Comparison of ENCODE assay signal across 19 mouse cellular contexts in the genomic region with DNA sequence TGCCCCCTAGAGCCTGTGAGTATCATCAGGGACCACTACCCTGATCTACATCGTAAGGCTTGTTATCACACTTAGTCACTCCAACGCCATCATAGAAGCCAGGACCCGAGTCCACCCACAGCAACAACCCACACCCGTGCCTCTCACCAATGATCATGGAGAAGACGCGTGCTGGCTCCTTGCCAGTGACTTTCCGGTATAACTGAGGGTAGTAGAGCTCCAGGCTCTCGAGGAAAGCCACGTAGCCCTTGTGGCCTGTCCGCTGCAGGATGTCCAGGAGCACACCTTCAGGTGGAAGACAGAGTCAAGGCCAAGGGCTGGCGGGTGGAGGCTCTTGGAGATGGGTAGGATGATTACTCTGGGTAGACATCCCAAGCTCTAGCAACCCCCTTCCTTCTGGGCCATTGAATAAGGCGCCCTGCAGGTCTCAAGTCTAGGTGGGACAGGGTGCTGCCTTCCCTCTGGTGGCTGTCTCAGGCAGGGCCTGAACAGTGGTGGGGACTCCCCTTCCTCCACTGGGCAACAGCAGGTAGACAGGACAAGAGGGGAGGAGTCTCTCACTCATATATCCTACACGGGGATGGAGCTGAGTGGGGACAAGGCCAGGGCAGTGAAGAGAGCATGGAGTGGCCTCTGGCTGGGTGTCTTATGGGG. TPM values are rescaled to one million over a fixed set of nuclear protein-coding genes. Genes with fewer than 3 reads are reported as not detected.
DNase-seq lines count a peak whose midpoint lies in the region; ATAC-seq and TF ChIP-seq lines count a peak whose summit lies in the region.
"Had no signal": no experiment of that assay in that cellular context is flagged by ENCODE, and none has a peak within 500 bp of the region (broad histone marks: within the 10 kb centered on the region; RNA-seq: fewer than 3 reads in every experiment).

No protein-coding gene starts in this region.

- H3K4me3 ChIP-seq in heart, embryonic 11.5 days (ENCODE audit: low read depth, low read length) = no peak overlapping the region
- H3K4me3 ChIP-seq in liver, embryonic 12.5 days = no peak overlapping the region
- no peak overlapping the region for H3K4me3 ChIP-seq in liver, postnatal 0 days (ENCODE audit: low read depth, low read length)
- no peak overlapping the region for H3K4me3 ChIP-seq in neural tube, embryonic 14.5 days (ENCODE audit: low read depth, low read length)
- H3K4me3 ChIP-seq: forebrain, embryonic 13.5 days; hindbrain, embryonic 12.5 days; limb, embryonic 12.5 days; neural tube, embryonic 13.5 days had no signal

- DNase-seq in heart, adult 8-10 months (ENCODE audit: low spot score) = no peak
- DNase-seq in liver, postnatal 0 days = no peak
- DNase-seq in neural tube, embryonic 10.5 days (ENCODE audit: extremely low spot score, low spot score) = no peak
- DNase-seq in left cerebral cortex, adult 8-10 months (ENCODE audit: low spot score in 2 of 2) = no peak
- DNase-seq: adrenal gland, adult 2 months; B cell, adult 2 months; cerebellum, adult 18-20 months; gastrocnemius, postnatal 36 days; kidney, adult 2 months; kidney, postnatal 14 days; layer of hippocampus, postnatal 36 days had no signal

- H3K9me3 ChIP-seq in heart, embryonic 11.5 days (replicated peaks; ENCODE audit: control insufficient read depth, low read length) = no peaks in the 10 kb centered on the region
- H3K9me3 ChIP-seq in liver, embryonic 12.5 days (replicated peaks) = no peaks in the 10 kb centered on the region
- H3K9me3 ChIP-seq in liver, postnatal 0 days (ENCODE audit: low read length) = no peaks in the 10 kb centered on the region
- H3K9me3 ChIP-seq in neural tube, embryonic 14.5 days (ENCODE audit: control insufficient read depth, low read length) = no peaks in the 10 kb centered on the region
- H3K9me3 ChIP-seq: forebrain, embryonic 13.5 days; hindbrain, embryonic 12.5 days; limb, embryonic 12.5 days; neural tube, embryonic 13.5 days had no signal

- WGBS in heart, embryonic 11.5 days (ENCODE audit: insufficient replicate concordance) = 78% methylated on average over 13 of the region's 13 CpGs
- WGBS in liver, embryonic 12.5 days (ENCODE audit: insufficient replicate concordance) = 75% methylated on average over 13 of the region's 13 CpGs
- WGBS in liver, postnatal 0 days (ENCODE audit: insufficient replicate concordance) = 78% methylated on average over 13 of the region's 13 CpGs
- 91% methylated on average over 13 of the region's 13 CpGs for WGBS in neural tube, embryonic 14.5 days

- no peaks in the 10 kb centered on the region for H3K27me3 ChIP-seq in heart, embryonic 11.5 days (ENCODE audit: control insufficient read depth, insufficient read depth, low read length)
- no peaks in the 10 kb centered on the region for H3K27me3 ChIP-seq in liver, embryonic 12.5 days (replicated peaks)
- H3K27me3 ChIP-seq in liver, postnatal 0 days (ENCODE audit: insufficient read depth, low read length) = no peaks in the 10 kb centered on the region
- H3K27me3 ChIP-seq in neural tube, embryonic 14.5 days (ENCODE audit: control insufficient read depth, insufficient read depth, low read length) = no peaks in the 10 kb centered on the region
- H3K27me3 ChIP-seq: forebrain, embryonic 13.5 days; hindbrain, embryonic 12.5 days; limb, embryonic 12.5 days; neural tube, embryonic 13.5 days had no signal

- no peaks in the 10 kb centered on the region for H3K36me3 ChIP-seq in heart, embryonic 11.5 days (ENCODE audit: control insufficient read depth, insufficient read depth, low read length)
- peaks cover 15% of the 10 kb centered on the region for H3K36me3 ChIP-seq in liver, embryonic 12.5 days
- H3K36me3 ChIP-seq in liver, postnatal 0 days (replicated peaks; ENCODE audit: insufficient read depth, low read length) = peaks cover 4% of the 10 kb centered on the region
- H3K36me3 ChIP-seq in neural tube, embryonic 14.5 days (ENCODE audit: control insufficient read depth, insufficient read depth, low read length) = no peaks in the 10 kb centered on the region

- H3K4me1 ChIP-seq in heart, embryonic 11.5 days (ENCODE audit: control insufficient read depth, insufficient read depth, low read length) = no peaks in the 10 kb centered on the region
- 0 out of 2 replicates have a peak, but pooled peaks cover 4% of the 10 kb centered on the region for H3K4me1 ChIP-seq in liver, embryonic 12.5 days
- H3K4me1 ChIP-seq in liver, postnatal 0 days (ENCODE audit: insufficient read depth) = no peaks in the 10 kb centered on the region
- H3K4me1 ChIP-seq in neural tube, embryonic 14.5 days (ENCODE audit: control insufficient read depth, insufficient read depth, low read length) = 0 out of 2 replicates have a peak, but pooled peaks cover under 1% of the 10 kb centered on the region
- H3K4me1 ChIP-seq: forebrain, embryonic 13.5 days; limb, embryonic 12.5 days; neural tube, embryonic 13.5 days had no signal

- H3K9ac ChIP-seq in heart, embryonic 11.5 days (ENCODE audit: low read depth, low read length) = no peak overlapping the region
- no peak overlapping the region for H3K9ac ChIP-seq in liver, embryonic 12.5 days
- no peak overlapping the region for H3K9ac ChIP-seq in liver, postnatal 0 days (replicated peaks)
- H3K9ac ChIP-seq in neural tube, embryonic 14.5 days (replicated peaks; ENCODE audit: low read depth, low read length) = no peak overlapping the region
- H3K9ac ChIP-seq: forebrain, embryonic 13.5 days; hindbrain, embryonic 12.5 days; limb, embryonic 12.5 days; neural tube, embryonic 13.5 days had no signal

- ATAC-seq in heart, embryonic 11.5 days (replicated peaks; ENCODE audit: insufficient number of reproducible peaks, low FRiP score, low TSS enrichment) = 0 out of 2 replicates have a peak, but pooled peaks have one; percentile 24
- peak; percentile 10; the same call in 1 of the 2 replicates for ATAC-seq in liver, embryonic 12.5 days
- no peak for ATAC-seq in liver, postnatal 0 days
- 0 out of 2 replicates have a peak, but pooled peaks have one; percentile 10 for ATAC-seq in neural tube, embryonic 14.5 days (ENCODE audit: low read depth)
- ATAC-seq: forebrain, embryonic 13.5 days; lung, postnatal 0 days had no signal

- no peak overlapping the region for H3K4me2 ChIP-seq in heart, embryonic 11.5 days
- H3K4me2 ChIP-seq in liver, embryonic 12.5 days = no peak overlapping the region
- no peak overlapping the region for H3K4me2 ChIP-seq in liver, postnatal 0 days (ENCODE audit: low read depth, low read length)
- H3K4me2 ChIP-seq in neural tube, embryonic 14.5 days (ENCODE audit: low read depth, low read length) = no peak overlapping the region
- H3K4me2 ChIP-seq: forebrain, embryonic 13.5 days; hindbrain, embryonic 12.5 days; limb, embryonic 12.5 days; neural tube, embryonic 13.5 days had no signal

- TF ChIP-seq CTCF in liver, postnatal 0 days (IDR thresholded peaks at IDR 0.05; ENCODE audit: low read depth) = no peak

- no peak for TF ChIP-seq EP300 in liver, postnatal 0 days (IDR thresholded peaks at IDR 0.05; ENCODE audit: low read depth)

- H3K27ac ChIP-seq in heart, embryonic 11.5 days (ENCODE audit: low read depth, low read length) = no peak overlapping the region
- no peak overlapping the region for H3K27ac ChIP-seq in liver, embryonic 12.5 days
- no peak overlapping the region for H3K27ac ChIP-seq in liver, postnatal 0 days (ENCODE audit: low read depth)
- no peak overlapping the region for H3K27ac ChIP-seq in neural tube, embryonic 14.5 days (ENCODE audit: low read depth, low read length)
- H3K27ac ChIP-seq: forebrain, embryonic 13.5 days; hindbrain, embryonic 12.5 days; limb, embryonic 12.5 days; neural tube, embryonic 13.5 days had no signal

RNA-seq across cellular contexts. Expression of gene Card9, which starts 1.9 kb away (rescaled TPM):
- polyA plus RNA-seq in heart, embryonic 11.5 days (2014; fragmentation: Nextera tagmentation; extraction: Ambion mirVana) = 0.38 and 0.59 TPM in 2 replicates
- total RNA-seq in heart, adult 8-10 months (2022) = 1 to 10 TPM in 3 of 4 experiments, under 1 TPM in 1; 0.54 to 2.2 (median 1.7) TPM
- 1.2 and 1.3 TPM in 2 replicates for polyA plus RNA-seq in liver, embryonic 12.5 days (2016; fragmentation: Nextera tagmentation; extraction: Ambion mirVana)
- 2.1 and 2.2 TPM in 2 replicates for polyA plus RNA-seq in liver, postnatal 0 days (2015; fragmentation: Nextera tagmentation; extraction: Ambion mirVana)
- polyA plus RNA-seq in neural tube, embryonic 14.5 days (2014; fragmentation: Nextera tagmentation; extraction: Ambion mirVana) = 1.5 and 1.7 TPM in 2 replicates
- total RNA-seq in left cerebral cortex, adult 8-10 months (2022) = 1 to 10 TPM; 1.6 to 3.9 (median 3.0) TPM

RNA-seq across cellular contexts. Expression of gene Dnlz, which starts 6.9 kb away (rescaled TPM):
- polyA plus RNA-seq in heart, embryonic 11.5 days (2014; fragmentation: Nextera tagmentation; extraction: Ambion mirVana) = 26.3 and 28.0 TPM in 2 replicates
- 10 to 100 TPM; 22.4 to 26.2 (median 25.4) TPM for total RNA-seq in heart, adult 8-10 months (2022)
- 16.1 and 17.0 TPM in 2 replicates for polyA plus RNA-seq in liver, embryonic 12.5 days (2016; fragmentation: Nextera tagmentation; extraction: Ambion mirVana)
- polyA plus RNA-seq in liver, postnatal 0 days (2015; fragmentation: Nextera tagmentation; extraction: Ambion mirVana) = 7.5 and 7.9 TPM in 2 replicates
- 26.6 and 31.0 TPM in 2 replicates for polyA plus RNA-seq in neural tube, embryonic 14.5 days (2014; fragmentation: Nextera tagmentation; extraction: Ambion mirVana)
- total RNA-seq in left cerebral cortex, adult 8-10 months (2022) = 10 to 100 TPM; 24.5 to 27.8 (median 26.1) TPM

RNA-seq across cellular contexts. Expression of gene Snapc4, which starts 21.7 kb away (rescaled TPM):
- 16.8 and 18.2 TPM in 2 replicates for polyA plus RNA-seq in heart, embryonic 11.5 days (2014; fragmentation: Nextera tagmentation; extraction: Ambion mirVana)
- total RNA-seq in heart, adult 8-10 months (2022) = 10 to 100 TPM in 2 of 4 experiments, 1 to 10 TPM in 2; 6.4 to 13.1 (median 8.6) TPM
- 20.6 and 24.7 TPM in 2 replicates for polyA plus RNA-seq in liver, embryonic 12.5 days (2016; fragmentation: Nextera tagmentation; extraction: Ambion mirVana)
- polyA plus RNA-seq in liver, postnatal 0 days (2015; fragmentation: Nextera tagmentation; extraction: Ambion mirVana) = 5.0 and 5.5 TPM in 2 replicates
- polyA plus RNA-seq in neural tube, embryonic 14.5 days (2014; fragmentation: Nextera tagmentation; extraction: Ambion mirVana) = 30.9 and 32.4 TPM in 2 replicates
- 10 to 100 TPM; 52.6 to 88.3 (median 75.3) TPM for total RNA-seq in left cerebral cortex, adult 8-10 months (2022)

RNA-seq across cellular contexts. Expression of gene Entr1, which starts 30.3 kb away (rescaled TPM):
- 87.4 and 89.1 TPM in 2 replicates for polyA plus RNA-seq in heart, embryonic 11.5 days (2014; fragmentation: Nextera tagmentation; extraction: Ambion mirVana)
- 10 to 100 TPM; 38.1 to 49.7 (median 44.6) TPM for total RNA-seq in heart, adult 8-10 months (2022)
- polyA plus RNA-seq in liver, embryonic 12.5 days (2016; fragmentation: Nextera tagmentation; extraction: Ambion mirVana) = 74.9 and 76.2 TPM in 2 replicates
- polyA plus RNA-seq in liver, postnatal 0 days (2015; fragmentation: Nextera tagmentation; extraction: Ambion mirVana) = 28.0 and 29.0 TPM in 2 replicates
- polyA plus RNA-seq in neural tube, embryonic 14.5 days (2014; fragmentation: Nextera tagmentation; extraction: Ambion mirVana) = 147 and 152 TPM in 2 replicates
- 100 to 1,000 TPM; 130 to 136 (median 133) TPM for total RNA-seq in left cerebral cortex, adult 8-10 months (2022)

RNA-seq across cellular contexts. Expression of gene Pmpca, which starts 30.3 kb away (rescaled TPM):
- polyA plus RNA-seq in heart, embryonic 11.5 days (2014; fragmentation: Nextera tagmentation; extraction: Ambion mirVana) = 112 and 134 TPM in 2 replicates
- total RNA-seq in heart, adult 8-10 months (2022) = 100 to 1,000 TPM; 137 to 173 (median 153) TPM
- polyA plus RNA-seq in liver, embryonic 12.5 days (2016; fragmentation: Nextera tagmentation; extraction: Ambion mirVana) = 108 and 110 TPM in 2 replicates
- 38.8 and 41.3 TPM in 2 replicates for polyA plus RNA-seq in liver, postnatal 0 days (2015; fragmentation: Nextera tagmentation; extraction: Ambion mirVana)
- 76.4 and 92.1 TPM in 2 replicates for polyA plus RNA-seq in neural tube, embryonic 14.5 days (2014; fragmentation: Nextera tagmentation; extraction: Ambion mirVana)
- 10 to 100 TPM; 90.0 to 96.3 (median 92.2) TPM for total RNA-seq in left cerebral cortex, adult 8-10 months (2022)
